Mouse (Mus musculus) heart, embryonic 14.5 days (tissue): Measurements from ENCODE around the gene Lgals8. TPM values are rescaled to one million over a fixed set of nuclear protein-coding genes. Genes with fewer than 3 reads are reported as not detected.
"Not testable (repeated sequence)": the region's sequence is repeated elsewhere in the genome, so short reads cannot be mapped to it uniquely, and the experiment has no call there.

Experiments
- ATAC-seq: fragments of 200-750 bp; cut with Nextera tagmentation; 2 replicates; pipeline ENCODE4 v1.8.0; 2017; ENCODE audit warnings: low read depth, moderate TSS enrichment; ENCODE audit not compliant: insufficient number of reproducible peaks, insufficient read depth, low FRiP score
- H3K27ac ChIP-seq, 2 experiments: fragments of 200-500 bp in 1 of 2; fragments of 300-500 bp in 1 of 2; sonication (generic) in 1 of 2; replicated peaks in 1 of 2; 2 replicates each; pipeline ENCODE4 v1.5.1; 2012 to 2014; ENCODE audit warnings: low read depth in 2 of 2, low read length in 2 of 2, control low read depth in 1 of 2, mild to moderate bottlenecking in 1 of 2, mixed read lengths in 1 of 2; ENCODE audit not compliant: control insufficient read depth in 1 of 2, insufficient read depth in 1 of 2
- H3K27me3 ChIP-seq: fragments of 300-500 bp; sonication (generic); 2 replicates; pipeline ENCODE4 v1.6.1; 2014; ENCODE audit warnings: mild to moderate bottlenecking, low read length, control low read depth; ENCODE audit not compliant: control insufficient read depth, insufficient read depth
- H3K36me3 ChIP-seq: fragments of 300-500 bp; sonication (generic); 2 replicates; pipeline ENCODE4 v1.6.1; 2014; ENCODE audit warnings: mild to moderate bottlenecking, control low read depth, low read length, mixed read lengths; ENCODE audit not compliant: control insufficient read depth, insufficient read depth
- H3K4me1 ChIP-seq, 2 experiments: fragments of 200-500 bp in 1 of 2; fragments of 300-500 bp in 1 of 2; sonication (generic) in 1 of 2; 2 replicates each; pipeline ENCODE4 v1.6.1; 2012 to 2014; ENCODE audit warnings: low read length in 2 of 2, control low read depth in 1 of 2, mixed read lengths in 1 of 2; ENCODE audit not compliant: control insufficient read depth in 2 of 2, insufficient read depth in 2 of 2
- H3K4me2 ChIP-seq: fragments of 300-500 bp; sonication (generic); 2 replicates; pipeline ENCODE4 v1.6.1; 2014; ENCODE audit warnings: mild to moderate bottlenecking, low read length
- H3K4me3 ChIP-seq, 2 experiments: fragments of 200-500 bp in 1 of 2; fragments of 300-500 bp in 1 of 2; sonication (generic) in 1 of 2; 2 replicates each; pipeline ENCODE4 v1.5.1; 2012 to 2014; ENCODE audit warnings: low read length in 2 of 2, mild to moderate bottlenecking in 2 of 2, control low read depth in 1 of 2, low read depth in 1 of 2, moderate library complexity in 1 of 2; ENCODE audit not compliant: control insufficient read depth in 1 of 2, insufficient read depth in 1 of 2
- H3K9ac ChIP-seq: fragments of 300-500 bp; sonication (generic); 2 replicates; pipeline ENCODE4 v1.6.1; 2014; ENCODE audit warnings: mild to moderate bottlenecking, low read length
- H3K9me3 ChIP-seq: fragments of 300-500 bp; sonication (generic); 2 replicates; pipeline ENCODE4 v1.6.1; 2016; ENCODE audit warnings: low read length, control low read depth; ENCODE audit not compliant: control insufficient read depth
- WGBS: fragments of 180-500 bp; shearing (Covaris S2); extraction: QIAGEN DNeasy Blood & Tissue Kit; methylation state at CpG from one replicate; pipeline ENCODE4 v1.1.7; 2014; 5-methylcytosine and 5-hydroxymethylcytosine counted together
- polyA plus RNA-seq: library from polyadenylated mRNA; unstranded; fragments of >200 nt; fragmentation: Nextera tagmentation; extraction: Ambion mirVana; gene quantifications from 2 replicates; pipeline ENCODE4 v1.2.1, GENCODE M21; 2014

Lgals8 gene
- polyA plus RNA-seq, 1 experiment from 2014 or later: 16.5 TPM

DNA sequence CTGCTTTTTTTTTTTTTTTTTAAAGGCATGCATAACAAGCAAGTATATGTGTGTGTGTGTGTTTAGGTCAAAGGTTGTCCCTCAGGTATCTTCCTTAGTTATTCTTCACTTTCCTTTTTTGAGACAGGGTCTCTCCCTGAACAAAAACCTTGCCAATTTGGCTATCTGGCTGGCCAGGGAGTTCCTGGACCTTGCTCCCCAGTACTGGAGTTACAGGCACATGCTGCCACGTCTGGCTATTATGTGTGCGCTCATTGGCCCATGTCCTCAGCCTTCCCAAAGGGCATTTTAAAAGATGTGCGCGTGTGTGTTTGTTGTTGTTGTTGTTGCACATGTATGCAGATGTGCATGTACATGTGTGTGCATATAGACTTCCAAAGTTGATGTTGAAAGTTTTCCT lies 12.1 kb upstream of the Lgals8 start:
- H3K27ac ChIP-seq: no peak overlapping the region
- H3K27me3 ChIP-seq: no peaks in the 10 kb centered on the region
- ATAC-seq: no peak
- H3K9me3 ChIP-seq: no peaks in the 10 kb centered on the region
- no peak overlapping the region for H3K4me2 ChIP-seq
- no peaks in the 10 kb centered on the region for H3K36me3 ChIP-seq
- no peaks in the 10 kb centered on the region for H3K4me1 ChIP-seq
- no peak overlapping the region for H3K4me3 ChIP-seq
- 82% methylated on average over 4 of the region's 4 CpGs for WGBS
- no peak overlapping the region for H3K9ac ChIP-seq

DNA sequence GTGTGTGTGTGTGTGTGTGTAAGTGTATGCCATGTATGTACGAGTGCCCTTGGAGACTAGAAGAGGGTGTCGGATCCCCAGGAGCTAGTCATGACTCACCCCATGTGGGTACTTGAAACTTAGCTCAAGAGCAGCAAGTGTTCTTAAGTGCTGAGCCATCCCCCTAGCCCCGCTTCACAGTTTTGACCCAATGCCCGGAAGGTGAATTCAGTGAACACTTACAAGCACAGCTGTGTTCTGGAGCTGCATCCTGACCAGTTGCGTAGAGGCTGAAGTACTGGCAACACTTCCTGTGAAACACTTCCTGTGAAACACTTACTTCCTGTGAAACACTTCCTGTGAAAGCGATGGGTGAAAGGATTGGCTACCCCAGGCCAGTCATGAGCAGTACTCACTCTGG lies 10.5 kb upstream of the Lgals8 start:
- H3K4me3 ChIP-seq: no peak overlapping the region
- 71% methylated on average over 6 of the region's 6 CpGs for WGBS
- H3K4me1 ChIP-seq: no peaks in the 10 kb centered on the region
- no peak for ATAC-seq
- H3K27me3 ChIP-seq: no peaks in the 10 kb centered on the region
- no peak overlapping the region for H3K27ac ChIP-seq
- H3K36me3 ChIP-seq: no peaks in the 10 kb centered on the region
- no peak overlapping the region for H3K4me2 ChIP-seq
- no peaks in the 10 kb centered on the region for H3K9me3 ChIP-seq
- H3K9ac ChIP-seq: no peak overlapping the region

DNA sequence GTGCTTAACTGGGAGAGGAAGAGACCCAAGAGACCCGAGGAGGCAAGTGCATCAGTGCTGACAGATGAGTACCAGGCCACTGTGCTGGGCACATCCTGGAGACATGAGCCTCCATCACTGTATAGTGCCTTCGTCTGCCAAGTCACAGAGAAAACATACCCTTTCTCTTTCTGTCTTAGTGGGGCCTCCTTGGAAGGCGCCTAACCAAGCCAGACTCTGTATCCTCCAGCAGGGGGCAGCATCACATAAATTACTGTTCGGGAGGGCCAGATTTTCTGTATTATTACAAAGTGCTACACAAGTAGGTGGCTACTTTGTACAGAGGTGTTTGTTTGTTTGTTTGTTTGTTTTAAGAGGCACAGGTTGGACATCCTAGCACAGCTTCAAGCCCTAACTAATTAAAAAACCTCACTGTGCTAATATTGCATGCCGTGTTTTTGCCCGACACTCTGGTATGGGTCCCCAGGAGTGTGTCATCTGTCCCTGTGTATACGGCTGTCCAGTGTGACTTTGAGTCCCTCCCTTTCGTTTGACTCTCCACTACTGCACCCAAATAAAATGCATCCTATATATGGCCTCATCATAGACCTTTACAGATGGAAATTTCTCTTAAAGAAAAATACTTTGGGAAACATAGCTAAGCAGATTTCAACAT lies 9.1 kb upstream of the Lgals8 start:
- no peak overlapping the region for H3K27ac ChIP-seq
- 35% methylated on average over 8 of the region's 8 CpGs for WGBS
- ATAC-seq: 0 out of 2 replicates have a peak, but pooled peaks have one; percentile 19

DNA sequence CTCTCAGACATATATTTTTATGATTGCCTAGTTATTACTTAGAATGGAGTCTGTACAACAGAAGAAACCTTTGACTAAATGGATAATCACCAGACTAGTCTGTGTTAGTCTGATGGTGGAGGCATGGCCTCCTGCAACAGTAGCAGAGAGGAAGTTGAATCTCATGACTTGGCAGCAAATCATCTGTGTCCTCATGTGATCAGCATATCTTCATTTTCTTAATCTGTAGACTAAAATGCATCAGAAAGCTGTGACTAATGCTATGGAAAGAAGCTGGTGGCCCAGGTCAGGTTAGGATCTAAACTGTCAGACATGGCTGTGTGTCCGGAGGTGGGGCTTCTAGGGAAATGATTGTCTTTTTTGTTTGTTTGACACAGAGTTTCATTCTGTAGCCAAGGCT lies 3.7 kb upstream of the Lgals8 start:
- no peaks in the 10 kb centered on the region for H3K9me3 ChIP-seq
- H3K4me3 ChIP-seq: no peak overlapping the region
- H3K9ac ChIP-seq: no peak overlapping the region
- H3K4me2 ChIP-seq: no peak overlapping the region
- 81% methylated on average over 1 of the region's 1 CpGs for WGBS
- H3K4me1 ChIP-seq: no peaks in the 10 kb centered on the region
- no peaks in the 10 kb centered on the region for H3K27me3 ChIP-seq
- ATAC-seq: no peak
- no peak overlapping the region for H3K27ac ChIP-seq
- no peaks in the 10 kb centered on the region for H3K36me3 ChIP-seq

More for the DNA sequence above, 9.1 kb upstream of the Lgals8 start:
- Histone ChIP-seq H3K4me1 (no peaks in the 10 kb centered on the region), H3K27me3 (no peaks in the 10 kb centered on the region), H3K9ac (no peak overlapping the region), H3K4me3 (no peak overlapping the region), H3K4me2 (no peak overlapping the region), H3K9me3 (no peaks in the 10 kb centered on the region), H3K36me3 (no peaks in the 10 kb centered on the region)

DNA sequence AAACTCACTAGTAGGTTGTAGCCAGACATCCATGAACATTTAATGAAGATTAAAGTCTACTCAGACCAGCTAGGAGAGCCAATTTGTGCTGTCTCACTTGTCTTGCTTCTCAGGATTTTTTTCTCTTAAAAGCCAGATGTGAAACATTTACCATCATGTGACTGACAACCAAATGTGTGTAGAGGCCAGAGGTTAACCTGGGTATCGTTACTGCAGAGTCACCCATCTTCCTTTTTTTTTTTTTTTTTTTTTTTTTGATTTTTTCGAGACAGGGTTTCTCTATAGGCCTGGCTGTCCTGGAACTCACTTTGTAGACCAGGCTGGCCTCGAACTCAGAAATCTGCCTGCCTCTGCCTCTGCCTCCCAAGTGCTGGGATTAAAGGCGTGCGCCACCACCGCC lies 585 bp downstream of the Lgals8 start:
- not testable (repeated sequence) for H3K27me3 ChIP-seq, ATAC-seq, H3K4me3 ChIP-seq, H3K36me3 ChIP-seq, H3K27ac ChIP-seq, H3K4me2 ChIP-seq, H3K9me3 ChIP-seq, H3K9ac ChIP-seq
- WGBS: 80% methylated on average over 6 of the region's 6 CpGs
- H3K4me1 ChIP-seq: peaks cover 5 to 13% of the 10 kb centered on the region in 2 experiments; a peak in 3 of 4 replicates

DNA sequence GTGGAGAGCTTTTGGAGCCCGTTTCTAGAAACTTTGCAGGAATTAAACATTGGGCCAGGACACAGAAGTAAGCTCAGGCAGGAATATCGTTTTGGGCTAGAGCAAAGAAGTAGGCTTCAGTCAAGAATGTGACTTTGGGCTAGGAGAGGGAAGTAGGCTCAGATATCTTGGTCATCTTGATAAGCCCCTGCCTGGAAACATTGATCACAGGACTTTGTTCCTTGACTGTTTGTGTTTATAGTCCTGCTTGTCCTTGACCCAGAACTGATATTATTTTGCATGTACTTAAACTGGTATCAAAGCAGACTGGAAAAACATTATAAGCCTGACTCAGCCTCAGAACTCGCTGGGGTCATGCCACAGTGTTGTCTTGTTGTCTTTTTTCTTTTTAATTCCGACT lies 2.1 kb downstream of the Lgals8 start:
- Histone ChIP-seq H3K4me2 (no peak overlapping the region), H3K27ac (no peak overlapping the region), H3K4me3 (no peak overlapping the region), H3K27me3 (no peaks in the 10 kb centered on the region), H3K9ac (no peak overlapping the region), H3K36me3 (0 out of 2 replicates have a peak, but pooled peaks cover 3% of the 10 kb centered on the region), H3K4me1 (peaks cover 5 to 13% of the 10 kb centered on the region in 2 experiments; a peak in 3 of 4 replicates), H3K9me3 (no peaks in the 10 kb centered on the region)
- WGBS: 62% methylated on average over 4 of the region's 4 CpGs
- no peak for ATAC-seq

DNA sequence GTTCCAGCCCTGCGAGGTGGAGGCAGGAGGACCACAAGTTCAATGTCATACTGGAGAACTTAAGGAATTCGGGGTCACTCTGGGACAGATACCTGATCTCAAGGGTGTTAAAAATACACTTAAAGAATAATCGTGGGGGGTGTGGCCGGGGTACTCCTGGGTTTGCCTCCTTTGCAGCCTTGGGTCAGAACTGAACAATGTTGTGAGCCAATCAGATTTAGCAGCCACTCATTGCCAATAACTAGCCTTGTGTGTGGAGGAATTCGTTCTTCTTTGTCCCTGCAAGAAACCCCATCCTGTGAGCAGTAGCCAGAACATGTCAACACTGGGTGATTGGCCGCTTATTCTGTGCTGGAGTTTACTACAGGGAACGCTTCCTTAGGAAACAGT lies 3.0 kb downstream of the Lgals8 start:
- Histone ChIP-seq H3K4me2 (peak overlapping the region; percentile 80), H3K4me1 (peaks cover 5 to 13% of the 10 kb centered on the region in 2 experiments; a peak in 3 of 4 replicates), H3K27me3 (no peaks in the 10 kb centered on the region), H3K4me3 (peak overlapping the region; percentile 72 to 93), H3K9me3 (no peaks in the 10 kb centered on the region), H3K27ac (peak overlapping the region; percentile 50 to 60; a peak in 2 of 4 replicates), H3K36me3 (0 out of 2 replicates have a peak, but pooled peaks cover 5% of the 10 kb centered on the region), H3K9ac (peak overlapping the region; percentile 82)
- peak; percentile 12; the same call in 1 of the 2 replicates for ATAC-seq
- 3% methylated on average over 7 of the region's 7 CpGs for WGBS
